Mouse (Mus musculus) monocyte, adult 2 months (primary cell): Measurements from ENCODE around the gene Gm11127.
"Not testable (repeated sequence)": the region's sequence is repeated elsewhere in the genome, so short reads cannot be mapped to it uniquely, and the experiment has no call there.

Experiments used
- DNase-seq, 2 experiments: peaks; one replicate each; pipeline ENCODE4 v3.0.0; 2022; ENCODE audit warnings: low spot score in 2 of 2, low read depth in 1 of 2

Gm11127 gene

DNA sequence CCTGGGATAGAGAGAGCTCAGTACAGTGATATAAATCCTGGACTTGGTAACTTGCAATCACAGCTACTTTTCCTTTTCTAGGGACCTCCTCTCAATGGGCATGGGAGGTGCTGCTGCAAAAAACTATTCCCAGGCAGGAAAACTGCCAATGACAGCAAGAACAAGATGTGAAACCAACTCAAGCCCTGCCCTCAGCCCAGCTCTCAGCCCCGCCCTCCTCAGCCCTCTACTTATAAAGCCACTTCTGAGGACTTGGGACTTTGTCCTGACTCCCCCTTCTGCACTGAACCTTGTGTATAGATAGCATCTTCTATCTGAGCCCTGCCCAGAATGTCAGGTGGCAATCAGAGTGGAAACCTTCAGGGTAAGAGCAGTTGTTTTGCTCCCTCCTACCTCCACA lies at the start of gene Gm11127:
Gm11127 (minus strand) TSS at position 10 of the 400 bp plus-strand sequence.
- not testable (repeated sequence) for DNase-seq

DNA sequence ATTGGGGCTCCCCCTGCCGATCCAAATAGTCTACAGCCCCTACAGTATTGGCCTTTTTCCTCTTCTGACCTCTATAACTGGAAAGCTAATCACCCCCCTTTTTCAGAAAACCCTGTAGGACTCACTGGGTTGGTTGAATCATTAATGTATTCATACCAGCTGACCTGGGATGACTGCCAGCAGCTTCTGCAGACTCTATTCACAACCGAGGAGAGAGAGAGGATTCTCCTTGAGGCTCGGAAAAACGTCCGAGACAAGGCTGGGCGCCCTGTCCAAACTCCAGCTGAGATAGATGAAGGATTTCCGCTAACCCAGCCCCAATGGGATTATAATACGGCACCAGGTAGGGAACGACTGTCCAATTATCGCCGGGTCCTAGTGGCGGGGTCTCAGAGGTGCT lies 43.9 kb upstream of the Gm11127 start:
- DNase-seq = not testable (repeated sequence)

- not testable (repeated sequence) for DNase-seq
These were observed 41.4 kb upstream of the Gm11127 start for GRCm38 (mm10) chr17:36099603-36100002.

DNA sequence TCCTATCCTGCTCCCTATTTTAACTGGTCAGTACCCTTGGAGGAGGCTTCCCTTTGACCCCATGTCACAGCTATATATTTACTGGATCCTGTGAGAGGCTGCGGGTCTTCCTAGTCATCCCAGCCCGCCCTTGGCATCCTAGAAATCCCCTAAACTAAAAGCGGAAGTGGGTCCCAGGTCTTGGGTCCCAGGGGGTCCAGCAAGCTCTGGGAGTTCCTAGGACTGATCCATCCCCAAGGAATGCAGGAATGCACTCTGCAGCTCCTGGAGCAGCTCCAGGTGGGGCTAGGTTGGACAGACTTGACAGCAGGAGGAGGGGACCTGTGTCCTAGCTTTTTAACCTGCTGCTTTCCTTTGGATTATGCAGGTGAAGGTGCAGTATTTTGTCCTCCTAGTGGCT lies 35.8 kb upstream of the Gm11127 start:
- no peak for DNase-seq

DNA sequence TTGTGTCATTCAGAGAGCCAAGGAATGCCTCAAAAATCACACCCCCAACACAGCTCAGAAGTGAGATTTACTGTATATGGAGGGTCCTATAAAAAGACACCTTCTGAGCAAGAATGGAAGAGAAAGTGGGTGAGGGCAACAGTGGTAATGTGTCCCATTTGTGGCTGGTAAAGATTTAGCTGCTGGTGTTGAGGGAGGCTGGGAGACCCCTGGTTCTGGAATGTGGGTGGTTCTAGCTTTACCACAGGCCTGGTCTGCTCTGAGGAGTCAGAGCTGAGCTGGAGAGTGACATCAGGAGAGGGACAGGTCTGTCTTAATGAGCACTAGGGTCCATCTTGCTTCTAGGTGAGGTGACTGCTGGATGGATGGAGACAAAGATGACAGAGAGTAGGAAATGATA lies 34.3 kb upstream of the Gm11127 start:
- DNase-seq = not testable (repeated sequence)

- DNase-seq = not testable (repeated sequence)
These were observed 33.8 kb upstream of the Gm11127 start for GRCm38 (mm10) chr17:36091933-36092332.

DNA sequence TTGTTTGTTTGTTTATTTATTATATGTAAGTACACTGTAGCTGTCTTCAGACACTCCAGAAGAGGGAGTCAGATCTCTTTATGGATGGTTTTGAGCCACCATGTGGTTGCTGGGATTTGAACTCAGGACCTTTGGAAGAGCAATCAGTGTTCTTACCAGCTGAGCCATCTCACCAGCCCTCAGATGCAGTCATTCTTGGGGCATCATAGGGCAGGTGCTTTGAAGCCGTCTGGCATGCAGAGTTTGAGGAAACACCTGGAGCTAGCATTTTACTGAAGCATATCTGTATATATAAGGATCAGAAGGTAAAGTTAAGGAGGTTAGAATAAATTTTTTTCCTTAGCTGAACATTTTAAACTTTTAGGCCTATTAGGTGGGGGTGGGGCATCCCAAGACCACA lies 27.8 kb upstream of the Gm11127 start:
- DNase-seq = not testable (repeated sequence)

DNA sequence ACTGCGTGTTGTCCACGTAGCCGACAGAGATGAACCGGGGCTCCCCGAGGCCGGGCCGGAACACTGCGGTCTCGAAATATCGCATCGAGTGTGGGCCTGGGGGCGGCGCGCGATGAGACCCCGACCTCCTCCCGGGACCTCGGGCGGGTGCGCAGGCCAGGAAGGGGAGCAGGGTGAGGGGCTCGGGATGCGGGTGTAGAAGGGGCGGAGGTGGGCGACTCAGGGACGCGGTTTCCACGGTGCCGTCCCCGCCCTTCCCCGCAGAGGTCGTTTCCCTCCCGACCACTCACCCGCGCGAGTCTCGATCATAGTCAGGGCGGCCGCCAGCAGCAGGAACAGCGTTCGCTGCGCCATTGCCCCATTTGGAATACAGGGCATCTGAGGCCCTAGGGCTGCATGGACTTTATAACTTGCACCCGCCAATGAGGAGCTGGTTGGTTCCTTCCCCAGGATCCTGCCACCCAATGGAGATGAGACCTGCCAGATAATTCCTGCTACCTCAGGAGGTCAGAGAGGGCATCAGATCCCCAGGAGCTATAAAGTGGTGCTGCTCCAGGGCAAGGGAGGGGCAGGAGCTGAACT lies 25.8 kb upstream of the Gm11127 start:
- no peak for DNase-seq

GRCm38 (mm10) chr17:36083266-36083869 lies 25.2 kb upstream of the Gm11127 start:
- peak in 1 of 2 experiments; percentile 36 for DNase-seq

GRCm38 (mm10) chr17:36082519-36083232 lies 24.5 kb upstream of the Gm11127 start:
- DNase-seq = not testable (repeated sequence)

GRCm38 (mm10) chr17:36081901-36082300 lies 23.7 kb upstream of the Gm11127 start:
- not testable (repeated sequence) for DNase-seq

- peak; percentile 55 to 75 for DNase-seq
These were observed 2.7 kb upstream of the Gm11127 start for GRCm38 (mm10) chr17:36060829-36061228.

DNA sequence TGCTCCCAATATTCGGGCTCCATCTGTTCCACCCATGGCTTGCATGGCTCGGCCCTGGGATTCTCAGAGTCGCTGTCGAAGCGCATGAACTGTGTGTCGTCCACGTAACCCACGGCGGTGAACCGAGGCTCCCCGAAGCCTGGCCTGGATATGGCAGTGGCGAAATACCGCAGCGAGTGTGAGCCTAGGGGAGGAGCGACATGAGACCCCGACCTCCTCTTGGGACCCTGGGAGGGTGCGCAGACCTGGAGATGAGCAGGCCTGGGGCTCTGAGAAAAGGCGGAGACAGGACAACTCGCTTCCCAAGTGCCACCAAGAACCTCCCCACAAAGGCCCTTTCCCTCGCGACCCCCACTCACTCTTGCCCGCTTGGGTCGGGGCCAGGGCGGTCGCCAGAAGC lies 244 bp downstream of the Gm11127 start:
- DNase-seq = not testable (repeated sequence)

- no peak for DNase-seq
These were observed 14.9 kb downstream of the Gm11127 start for GRCm38 (mm10) chr17:36043286-36043685.

DNA sequence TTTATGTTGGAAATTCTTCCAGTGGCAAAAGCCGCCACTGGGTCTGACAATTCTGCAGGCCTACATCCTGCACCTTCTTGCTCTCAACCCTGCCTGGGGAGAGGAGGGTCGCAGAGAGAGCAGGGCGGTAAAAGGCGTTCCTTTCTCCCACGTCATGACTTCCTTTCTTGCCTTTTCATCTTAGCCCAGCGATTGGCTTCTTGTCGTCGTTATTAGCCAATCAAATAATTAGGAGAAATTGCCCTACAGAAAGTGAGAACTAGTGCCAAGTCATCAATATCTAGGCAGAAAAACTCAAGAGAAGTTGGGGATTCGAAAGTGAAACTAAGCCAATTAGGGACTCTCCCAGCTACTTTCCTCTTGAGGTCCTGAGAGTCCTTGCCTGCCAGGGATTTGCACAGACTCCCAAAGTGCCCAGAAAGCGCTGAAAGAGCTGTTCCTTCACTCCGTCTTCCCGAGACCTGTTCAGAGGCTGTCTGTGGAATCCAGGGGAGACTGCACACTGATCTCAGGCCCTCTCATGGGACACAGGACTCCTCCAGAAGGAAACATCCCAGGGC lies 15.5 kb downstream of the Gm11127 start, which contains the start of the genes H2-T22 and Gm6034:
H2-T22 (minus strand) TSS at position 138 of the 560 bp plus-strand sequence.
Gm6034 (plus strand) TSS at position 352 of the 560 bp plus-strand sequence.
- peak; percentile 43 to 57 for DNase-seq

- not testable (repeated sequence) for DNase-seq
These were observed 16.1 kb downstream of the Gm11127 start for GRCm38 (mm10) chr17:36042055-36042454.

DNA sequence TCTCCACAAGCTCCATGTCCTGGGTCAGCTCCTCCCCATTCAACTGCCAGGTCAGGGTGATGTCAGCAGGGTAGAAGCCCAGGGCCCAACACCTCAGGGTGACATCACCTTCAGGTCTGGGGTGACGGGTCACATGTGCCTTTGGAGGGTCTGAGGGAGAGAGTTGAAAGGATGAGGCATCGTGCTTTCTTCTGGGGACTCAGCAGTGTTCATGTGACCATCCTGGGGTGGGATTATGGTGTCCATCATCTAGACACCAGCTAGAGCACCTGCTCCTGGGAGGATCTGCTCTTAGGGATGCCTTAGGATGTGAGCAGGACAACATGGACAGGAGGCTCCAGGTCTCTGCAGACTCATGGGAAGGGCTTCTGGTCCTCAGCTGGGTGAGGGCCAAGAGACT lies 17.6 kb downstream of the Gm11127 start:
- not testable (repeated sequence) for DNase-seq

DNA sequence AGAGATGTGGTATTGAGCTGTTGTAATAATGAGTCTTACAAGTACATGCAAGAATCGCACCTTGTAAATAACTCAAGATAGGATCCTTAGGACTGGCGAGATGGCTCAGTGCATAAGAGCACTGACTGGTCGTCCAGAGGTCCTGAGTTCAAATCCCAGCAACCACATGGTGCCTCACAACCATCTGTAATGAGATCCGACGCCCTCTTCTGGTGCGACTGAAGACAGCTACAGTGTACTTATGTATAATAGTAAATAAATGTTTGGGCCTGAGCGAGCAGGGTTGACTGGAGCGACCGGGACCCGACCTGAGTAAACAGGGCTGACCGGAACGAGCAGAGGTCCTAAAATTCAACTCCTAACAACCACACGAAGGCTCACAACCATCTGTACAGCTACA lies 22.0 kb downstream of the Gm11127 start:
- not testable (repeated sequence) for DNase-seq

DNA sequence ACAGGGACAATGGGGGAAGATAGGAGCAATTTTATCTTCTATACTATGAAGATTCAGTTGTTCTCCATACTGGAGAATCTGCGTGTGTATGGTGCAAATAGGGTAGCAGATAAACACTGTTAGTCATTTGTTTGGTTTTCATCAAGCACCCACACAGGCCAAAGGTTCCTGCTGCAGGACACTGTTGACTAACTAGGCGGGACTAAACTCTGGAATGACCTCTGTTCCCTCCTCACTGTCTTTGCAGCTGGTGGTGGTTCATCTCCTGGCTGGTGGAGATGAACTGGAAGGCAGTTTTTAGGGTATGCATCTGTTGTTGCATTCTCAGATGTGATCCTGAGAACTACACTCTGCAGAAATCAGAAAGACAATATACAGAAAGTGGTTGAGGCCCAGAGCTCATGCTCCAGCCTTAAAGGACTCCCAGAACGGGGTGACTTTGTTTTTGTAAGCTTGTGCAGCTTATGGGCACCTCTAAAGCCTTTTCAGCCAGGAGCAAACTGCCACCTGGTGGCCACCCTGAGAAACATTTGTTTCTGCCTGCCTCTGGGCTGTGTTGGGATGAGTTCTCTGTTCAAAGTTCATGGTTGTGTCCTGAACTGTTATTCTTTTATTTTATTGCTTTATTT lies 23.0 kb downstream of the Gm11127 start:
- peak in 1 of 2 experiments; percentile 53 for DNase-seq

GRCm38 (mm10) chr17:36034524-36034923 lies 23.6 kb downstream of the Gm11127 start:
- not testable (repeated sequence) for DNase-seq

GRCm38 (mm10) chr17:36032351-36032875 lies 25.8 kb downstream of the Gm11127 start, which contains the start of gene H2-T23:
H2-T23 (minus strand) TSS chr17:36032855.
- peak in 1 of 2 experiments; percentile 45 for DNase-seq
